8 mouse cellular contexts compared by ENCODE assay signal in genomic region chr9:72408131-72408586, GRCm38 (mm10). TPM values are rescaled to one million over a fixed set of nuclear protein-coding genes. Genes with fewer than 3 reads are reported as not detected.
DNase-seq lines count a peak whose midpoint lies in the region; ATAC-seq and TF ChIP-seq lines count a peak whose summit lies in the region.

No protein-coding gene starts in this region.

- peak overlapping the region; percentile 67 for H3K4me2 ChIP-seq in heart, embryonic 12.5 days
- peak overlapping the region; percentile 56 for H3K4me2 ChIP-seq in kidney, embryonic 16.5 days (replicated peaks; ENCODE audit: low read depth, low read length)

- H3K4me1 ChIP-seq in heart, embryonic 12.5 days (replicated peaks), result peaks cover 13% of the 10 kb centered on the region
- H3K4me1 ChIP-seq in kidney, embryonic 16.5 days (ENCODE audit: insufficient read depth, low read length), result no peaks in the 10 kb centered on the region
- H3K4me1 ChIP-seq in liver, adult 2 months (ENCODE audit: control insufficient read depth, insufficient read depth, low read length), result peaks cover 3% of the 10 kb centered on the region; the same call in 1 of the 2 replicates

- ATAC-seq in erythroblast, adult 5-6 weeks (replicated peaks; ENCODE audit: low FRiP score, poor library complexity, severe bottlenecking), result peak; percentile 76
- ATAC-seq in heart, embryonic 12.5 days (ENCODE audit: insufficient number of reproducible peaks, low FRiP score), result peak; percentile 79
- ATAC-seq in kidney, embryonic 16.5 days (ENCODE audit: low FRiP score, low TSS enrichment), result peak; percentile 82
- peak; percentile 72 for ATAC-seq in monocyte, adult 5-6 weeks (replicated peaks; ENCODE audit: insufficient number of reproducible peaks, low FRiP score, low TSS enrichment, poor library complexity, severe bottlenecking)

- H3K27ac ChIP-seq in heart, embryonic 12.5 days (ENCODE audit: poor library complexity, severe bottlenecking), result no peak overlapping the region
- H3K27ac ChIP-seq in kidney, embryonic 16.5 days (ENCODE audit: low read length), result no peak overlapping the region
- H3K27ac ChIP-seq in liver, adult 2 months (replicated peaks; ENCODE audit: insufficient read depth, low read depth, low read length), result no peak overlapping the region

- no peak for TF ChIP-seq POLR2A in brain, embryonic 14.5 days (IDR thresholded peaks at IDR 0.05; ENCODE audit: borderline replicate concordance, extremely low read depth, insufficient read depth, insufficient read length, poor library complexity, severe bottlenecking)
- no peak for TF ChIP-seq POLR2A in liver, adult 2 months (IDR thresholded peaks at IDR 0.05; ENCODE audit: extremely low read depth, insufficient read depth, low read length)

- H3K27me3 ChIP-seq in heart, embryonic 12.5 days (replicated peaks), result no peaks in the 10 kb centered on the region
- no peaks in the 10 kb centered on the region for H3K27me3 ChIP-seq in kidney, embryonic 16.5 days (ENCODE audit: insufficient read depth, low read length)
- H3K27me3 ChIP-seq in liver, adult 2 months (ENCODE audit: control insufficient read depth, insufficient read depth, low read length), result no peaks in the 10 kb centered on the region

- H3K9me3 ChIP-seq in heart, embryonic 12.5 days (replicated peaks), result no peaks in the 10 kb centered on the region
- H3K9me3 ChIP-seq in kidney, embryonic 16.5 days (ENCODE audit: low read length), result no peaks in the 10 kb centered on the region

- H3K4me3 ChIP-seq in heart, embryonic 12.5 days, result peak overlapping the region; percentile 46
- H3K4me3 ChIP-seq in kidney, embryonic 16.5 days (ENCODE audit: low read length), result peak overlapping the region; percentile 41
- peak overlapping the region; percentile 12 for H3K4me3 ChIP-seq in liver, adult 2 months (ENCODE audit: insufficient read depth, low read depth, low read length)

- DNase-seq in CD4-positive helper T cell, adult 2 months (ENCODE audit: low read depth, low spot score), result peak; percentile 70
- DNase-seq in brain, embryonic 14.5 days (ENCODE audit: low read depth), result peak; percentile 93
- peak; percentile 78 for DNase-seq in liver, adult 2 months (ENCODE audit: extremely low read depth, low read depth, low spot score)
- peak; percentile 60 to 73 for DNase-seq in spleen, postnatal 36 days (ENCODE audit: low spot score in 2 of 2)

- H3K79me2 ChIP-seq in liver, adult 2 months (ENCODE audit: control insufficient read depth, insufficient read depth, low read length), result no peaks in the 10 kb centered on the region

- TF ChIP-seq CTCF in brain, embryonic 14.5 days (IDR thresholded peaks at IDR 0.05; ENCODE audit: borderline replicate concordance, extremely low read depth, insufficient read depth, insufficient read length), result peak; percentile 90
- peak; percentile 94 for TF ChIP-seq CTCF in liver, adult 2 months (IDR thresholded peaks at IDR 0.05; ENCODE audit: low read depth, low read length)

- peak overlapping the region; percentile 59 for H3K9ac ChIP-seq in heart, embryonic 12.5 days
- peak overlapping the region; percentile 65 for H3K9ac ChIP-seq in kidney, embryonic 16.5 days (replicated peaks; ENCODE audit: low read length)
- peak overlapping the region; percentile 33 for H3K9ac ChIP-seq in liver, adult 2 months (ENCODE audit: low read depth, low read length)

- WGBS in heart, embryonic 12.5 days, result 11% methylated on average over 12 of the region's 12 CpGs
- 9% methylated on average over 12 of the region's 12 CpGs for WGBS in kidney, embryonic 16.5 days
- 6% methylated on average over 12 of the region's 12 CpGs for WGBS in liver, adult 2 months

- no peaks in the 10 kb centered on the region for H3K36me3 ChIP-seq in heart, embryonic 12.5 days
- H3K36me3 ChIP-seq in kidney, embryonic 16.5 days (ENCODE audit: insufficient read depth, low read length), result no peaks in the 10 kb centered on the region
- H3K36me3 ChIP-seq in liver, adult 2 months (ENCODE audit: control insufficient read depth, insufficient read depth, low read length), result no peaks in the 10 kb centered on the region

RNA-seq across cellular contexts. Expression of gene Mns1, which starts 29.7 kb away (rescaled TPM):
- 5.9 and 6.7 TPM in 2 replicates for polyA plus RNA-seq in brain, embryonic 14.5 days (2012; rRNA removed)
- 31.7 and 53.5 TPM in 2 replicates for total RNA-seq in erythroblast, adult 5-6 weeks (2015; ENCODE audit: low replicate concordance)
- 27.5 and 55.0 TPM in 2 replicates for total RNA-seq in erythroblast, adult 5-6 weeks (2017; ENCODE audit: low replicate concordance)
- polyA plus RNA-seq in heart, embryonic 12.5 days (2016; fragmentation: Nextera tagmentation; extraction: Ambion mirVana), result 19.2 and 19.9 TPM in 2 replicates
- 25.3 and 31.3 TPM in 2 replicates for polyA plus RNA-seq in kidney, embryonic 16.5 days (2015; fragmentation: Nextera tagmentation; extraction: Ambion mirVana)
- total RNA-seq in liver, adult 2 months (2014; rRNA removed), result 0.13 and 0.18 TPM in 2 replicates
- polyA plus RNA-seq in liver, adult 2 months (2012; rRNA removed), result 0.02 and 0.09 TPM in 2 replicates
- 0.48 to 1.6 TPM (median 1.1 TPM) in 3 replicates for total RNA-seq in monocyte, adult 5-6 weeks (2017)
